Mouse (Mus musculus): ENCODE measurements at regions not wholly inside any gene's neighbourhood (a gene's known extent, or its start where the extent isn't known, plus 50 kb on each side); places are given as distances from the start of the nearest gene placed in this dataset.

- no peak for ATAC-seq (replicated peaks; ENCODE audit: low FRiP score, low TSS enrichment, poor library complexity, severe bottlenecking)
Observed at GRCm38 (mm10) chr8:57113915-57114314, 206.9 kb upstream of the Hand2 start.

- ATAC-seq (replicated peaks; ENCODE audit: low FRiP score, low TSS enrichment, poor library complexity, severe bottlenecking) = no peak
Observed at GRCm38 (mm10) chr8:57115303-57115702, 205.5 kb upstream of the Hand2 start.

GRCm38 (mm10) chr8:57134041-57134440, 186.7 kb upstream of the Hand2 start:
- no peak for ATAC-seq (replicated peaks; ENCODE audit: low FRiP score, low TSS enrichment, poor library complexity, severe bottlenecking)

GRCm38 (mm10) chr8:57134726-57135125, 186.1 kb upstream of the Hand2 start:
- ATAC-seq (replicated peaks; ENCODE audit: low FRiP score, low TSS enrichment, poor library complexity, severe bottlenecking) = no peak

- no peak for ATAC-seq (replicated peaks; ENCODE audit: low FRiP score, low TSS enrichment, poor library complexity, severe bottlenecking)
Observed at GRCm38 (mm10) chr8:57148036-57148435, 172.7 kb upstream of the Hand2 start.

GRCm38 (mm10) chr8:57191153-57191552, 129.6 kb upstream of the Hand2 start:
- no peak for ATAC-seq (replicated peaks; ENCODE audit: low FRiP score, low TSS enrichment, poor library complexity, severe bottlenecking)

- ATAC-seq (replicated peaks; ENCODE audit: low FRiP score, low TSS enrichment, poor library complexity, severe bottlenecking) = no peak
Observed at GRCm38 (mm10) chr8:57200280-57200679, 120.5 kb upstream of the Hand2 start.

GRCm38 (mm10) chr8:57209584-57209983, 111.2 kb upstream of the Hand2 start:
- no peak for ATAC-seq (replicated peaks; ENCODE audit: low FRiP score, low TSS enrichment, poor library complexity, severe bottlenecking)

- no peak for ATAC-seq (replicated peaks; ENCODE audit: low FRiP score, low TSS enrichment, poor library complexity, severe bottlenecking)
Observed at GRCm38 (mm10) chr8:57213066-57213465, 107.7 kb upstream of the Hand2 start.

- ATAC-seq (replicated peaks; ENCODE audit: low FRiP score, low TSS enrichment, poor library complexity, severe bottlenecking) = no peak
Observed at GRCm38 (mm10) chr8:57213982-57214930, 106.5 kb upstream of the Hand2 start.

- no peak for ATAC-seq (replicated peaks; ENCODE audit: low FRiP score, low TSS enrichment, poor library complexity, severe bottlenecking)
Observed at GRCm38 (mm10) chr8:57230594-57230993, 90.2 kb upstream of the Hand2 start.

GRCm38 (mm10) chr8:57242301-57242700, 78.5 kb upstream of the Hand2 start:
- no peak for ATAC-seq (replicated peaks; ENCODE audit: low FRiP score, low TSS enrichment, poor library complexity, severe bottlenecking)

GRCm38 (mm10) chr8:57249061-57249460, 71.7 kb upstream of the Hand2 start:
- no peak for ATAC-seq (replicated peaks; ENCODE audit: low FRiP score, low TSS enrichment, poor library complexity, severe bottlenecking)
